Mouse (Mus musculus) urinary bladder, postnatal 10 days (tissue): ENCODE results near the gene Sepsecs.

Source experiments
- DNase-seq: peaks from one replicate; pipeline ENCODE4 v3.0.0; 2022; ENCODE audit warnings: low spot score

Sepsecs gene

GRCm38 (mm10) chr5:52643947-52644840 is 25.3 kb downstream of the Sepsecs start:
- no peak for DNase-seq

GRCm38 (mm10) chr5:52641736-52642135 is 27.8 kb downstream of the Sepsecs start:
- no peak for DNase-seq

- no peak for DNase-seq
Measured at GRCm38 (mm10) chr5:52638916-52639315, 30.6 kb downstream of the Sepsecs start.

DNA sequence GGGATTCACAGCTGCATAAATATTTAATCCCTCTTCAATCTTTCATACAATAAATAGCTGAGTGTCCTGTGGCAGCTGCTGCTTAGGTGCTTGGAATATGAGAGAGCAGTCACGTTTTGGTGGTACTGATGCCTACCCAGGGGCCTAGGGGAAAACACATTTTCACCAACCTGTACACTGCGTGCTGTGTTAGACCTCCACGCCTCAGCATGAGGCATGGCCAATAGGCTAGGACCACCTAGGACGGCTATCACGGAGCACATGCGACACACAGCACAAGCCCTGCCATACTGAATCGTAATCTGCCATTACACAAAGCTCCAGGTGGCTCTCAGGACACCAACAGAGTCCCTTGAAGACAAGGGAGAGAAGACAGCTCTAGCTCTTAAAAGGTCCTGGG is 31.5 kb downstream of the Sepsecs start:
- no peak for DNase-seq

DNA sequence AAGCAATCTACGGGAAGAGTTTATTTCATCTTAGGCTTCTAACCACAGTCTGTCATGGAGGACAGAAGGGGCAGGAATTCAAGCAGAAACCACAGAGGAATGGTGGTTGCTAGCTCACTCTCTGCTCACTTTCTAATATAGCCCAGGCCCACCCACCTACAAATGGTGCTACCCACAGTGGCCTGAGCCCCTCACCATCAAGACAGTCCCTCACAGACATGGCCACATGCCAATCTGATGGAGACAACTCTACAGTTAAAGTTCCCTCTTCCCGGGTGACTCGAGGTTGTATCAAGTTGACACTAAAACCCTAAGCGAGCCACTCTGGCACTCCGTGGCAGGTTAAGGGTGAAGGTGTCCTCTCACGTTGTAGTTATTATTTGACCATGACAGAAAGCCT is 32.6 kb downstream of the Sepsecs start:
- no peak for DNase-seq

GRCm38 (mm10) chr5:52636025-52636755 is 33.3 kb downstream of the Sepsecs start:
- no peak for DNase-seq

DNA sequence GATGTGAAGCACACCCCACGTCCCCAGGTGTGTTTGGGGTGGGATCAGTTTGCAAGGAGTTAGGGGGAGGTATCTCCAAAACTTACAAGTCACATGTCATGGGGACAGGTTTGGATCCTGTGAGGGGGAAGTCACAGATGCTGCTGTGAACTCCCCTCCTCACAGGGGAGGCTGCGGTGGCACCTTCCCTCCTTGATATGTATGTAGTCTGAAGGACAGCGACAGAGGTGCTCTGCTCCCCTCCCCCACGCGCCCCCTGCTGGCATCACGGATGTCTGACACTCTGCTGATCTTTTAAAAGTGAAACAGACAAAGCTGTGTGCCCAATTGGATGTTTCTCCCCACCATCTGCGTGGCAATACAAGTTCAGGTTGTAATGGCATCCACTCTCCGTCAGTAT is 35.5 kb downstream of the Sepsecs start:
- DNase-seq: peak; percentile 36

DNA sequence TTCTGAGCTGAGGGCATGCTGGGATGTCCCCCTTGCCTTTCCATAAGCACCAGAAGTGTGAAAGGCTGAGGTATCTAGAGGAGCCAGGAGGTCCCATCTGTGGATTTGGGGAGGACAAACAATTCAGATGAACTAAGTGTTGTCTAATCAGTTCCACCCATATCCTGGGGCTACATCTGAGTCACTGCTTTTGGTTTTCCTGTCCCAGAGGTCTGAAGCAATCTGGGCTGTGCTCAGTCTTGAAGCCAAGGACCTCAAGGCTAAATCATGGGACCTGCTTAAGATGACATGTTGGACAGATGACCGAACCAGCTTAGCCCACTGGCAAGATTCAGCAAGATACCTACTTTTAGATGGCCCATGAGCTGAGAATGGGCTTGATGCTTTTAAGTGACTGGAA is 39.0 kb downstream of the Sepsecs start:
- no peak for DNase-seq

GRCm38 (mm10) chr5:52629214-52629613 is 40.3 kb downstream of the Sepsecs start:
- DNase-seq: no peak

DNA sequence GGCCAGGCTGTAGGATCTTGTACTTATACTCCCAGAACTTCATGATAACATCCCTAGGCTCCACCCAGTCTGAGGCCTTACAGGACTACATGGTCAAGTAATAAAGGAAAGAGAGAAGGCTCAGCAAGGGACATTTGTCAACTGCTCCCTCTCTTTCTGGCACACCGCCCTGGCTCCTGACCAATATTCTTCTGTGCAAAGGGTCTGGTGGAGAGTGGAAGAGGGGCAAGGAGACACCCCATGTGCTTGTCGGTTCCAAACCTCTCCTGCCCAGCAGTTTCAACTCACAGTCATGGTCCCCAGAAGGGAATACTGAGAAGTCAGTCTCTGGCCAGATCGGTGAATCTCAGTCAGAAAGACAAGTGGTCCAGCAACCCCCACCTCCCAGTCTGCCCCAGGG is 40.7 kb downstream of the Sepsecs start:
- no peak for DNase-seq

DNA sequence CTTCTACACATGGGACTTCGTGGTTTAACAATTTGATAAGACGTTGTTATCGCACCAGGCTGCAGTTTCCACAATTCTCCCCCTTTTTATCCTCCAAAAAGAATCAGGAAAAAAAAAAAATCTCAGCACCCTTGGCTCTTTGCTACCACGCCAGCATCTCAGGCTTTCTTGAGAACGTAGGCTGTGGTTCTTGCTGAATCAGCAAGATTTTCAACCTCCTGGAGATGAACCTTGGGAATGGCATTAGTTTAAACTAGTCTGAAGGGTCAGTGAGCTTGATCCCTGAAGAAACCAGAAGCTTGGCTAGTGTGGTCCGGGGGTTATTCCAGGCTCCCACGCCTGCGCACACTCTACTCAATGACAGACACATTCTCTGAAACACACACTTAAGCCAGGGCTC is 41.8 kb downstream of the Sepsecs start:
- DNase-seq: no peak

DNA sequence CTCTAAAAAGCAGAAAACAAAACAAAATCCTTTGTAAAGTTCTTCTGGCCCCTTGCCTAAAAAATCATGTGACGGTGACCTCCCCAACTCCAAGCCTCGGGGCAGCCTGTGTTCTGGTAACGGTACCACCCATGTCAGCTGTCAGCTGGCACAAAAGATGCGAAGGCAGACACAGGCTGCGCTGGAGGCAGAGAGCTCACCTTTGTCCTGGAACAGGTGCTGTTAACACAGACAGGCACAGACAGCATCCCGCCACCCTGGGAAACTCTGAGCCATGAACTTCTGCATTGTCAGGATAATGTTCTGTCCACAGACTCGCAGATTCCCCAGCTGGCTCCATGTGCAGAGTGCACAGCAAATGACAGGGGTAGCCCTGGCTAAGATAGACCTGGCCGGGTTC is 43.4 kb downstream of the Sepsecs start:
- DNase-seq: no peak

DNA sequence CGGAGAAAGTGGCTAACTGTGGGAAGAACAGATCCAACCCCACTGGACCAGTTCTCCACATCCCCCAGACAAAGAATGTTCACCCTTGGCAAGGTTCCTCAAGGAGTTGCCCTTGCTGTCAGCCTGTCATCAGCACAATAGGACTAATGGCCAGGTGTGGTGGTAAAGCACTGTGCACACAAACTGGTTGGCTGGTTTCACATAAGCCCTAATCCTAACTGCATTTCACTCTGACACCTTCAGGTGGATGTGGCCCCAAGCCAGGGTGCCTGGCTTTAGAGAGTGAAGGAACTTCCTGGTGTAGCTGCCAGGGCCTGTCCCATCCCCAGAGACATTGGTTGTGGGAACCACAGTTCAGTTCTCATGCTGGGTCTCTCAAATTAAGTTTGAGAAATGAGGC is 44.6 kb downstream of the Sepsecs start:
- DNase-seq: no peak

- DNase-seq: no peak
Measured at GRCm38 (mm10) chr5:52623099-52623498, 46.4 kb downstream of the Sepsecs start.

- no peak for DNase-seq
Measured at GRCm38 (mm10) chr5:52618348-52619270, 50.9 kb downstream of the Sepsecs start.

DNA sequence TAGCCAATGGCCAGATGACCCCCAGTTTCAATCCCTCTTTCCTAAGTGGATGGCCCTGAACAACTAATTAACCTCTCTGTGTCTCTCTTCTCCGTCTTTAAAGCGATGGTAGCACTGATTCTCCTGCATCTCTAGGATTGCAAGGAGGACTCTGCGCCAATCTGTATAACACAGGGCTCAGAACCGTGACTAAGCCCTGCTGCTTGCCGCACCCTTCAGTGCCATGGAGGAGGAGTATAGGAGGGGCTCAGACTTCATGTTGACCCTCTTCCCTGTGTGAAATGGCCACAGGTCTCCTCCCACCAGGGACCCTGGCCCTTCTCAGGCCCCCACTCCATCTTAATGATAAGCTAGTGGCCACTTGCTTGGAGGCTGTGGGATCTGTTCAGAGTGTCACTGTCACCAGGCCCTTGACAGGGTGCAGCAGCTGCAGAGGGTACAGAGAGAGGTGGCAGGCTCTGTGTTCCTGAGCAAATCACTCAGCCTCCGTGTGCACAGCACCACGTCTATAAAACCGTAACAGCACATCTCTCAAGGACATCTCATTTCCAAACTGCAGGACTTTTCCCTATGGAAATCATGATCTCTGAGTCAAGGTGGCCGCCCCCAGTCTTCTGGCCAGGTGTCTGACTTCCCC is 51.7 kb downstream of the Sepsecs start:
- DNase-seq: no peak

DNA sequence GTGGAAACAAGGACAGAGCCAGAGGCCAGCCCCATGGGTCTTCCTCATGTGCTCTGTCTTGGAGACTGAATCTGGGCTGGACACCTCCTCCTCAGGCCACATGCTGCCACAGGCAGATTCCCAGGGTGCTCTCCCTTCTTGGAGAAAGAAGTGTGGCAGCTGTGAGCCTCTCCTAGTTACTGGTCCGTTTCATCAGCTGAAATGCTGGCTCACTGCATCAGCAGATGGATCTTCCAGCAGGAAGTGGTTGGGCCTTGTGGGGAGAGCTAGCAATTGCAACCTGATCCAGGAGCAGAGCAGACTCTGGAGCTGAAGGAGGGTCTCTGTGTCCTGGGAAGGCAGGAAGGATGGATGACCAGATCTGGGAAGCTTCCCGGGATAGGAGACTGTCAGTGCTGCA is 53.0 kb downstream of the Sepsecs start:
- no peak for DNase-seq

- DNase-seq: no peak
Measured at GRCm38 (mm10) chr5:52615421-52615820, 54.1 kb downstream of the Sepsecs start.

DNA sequence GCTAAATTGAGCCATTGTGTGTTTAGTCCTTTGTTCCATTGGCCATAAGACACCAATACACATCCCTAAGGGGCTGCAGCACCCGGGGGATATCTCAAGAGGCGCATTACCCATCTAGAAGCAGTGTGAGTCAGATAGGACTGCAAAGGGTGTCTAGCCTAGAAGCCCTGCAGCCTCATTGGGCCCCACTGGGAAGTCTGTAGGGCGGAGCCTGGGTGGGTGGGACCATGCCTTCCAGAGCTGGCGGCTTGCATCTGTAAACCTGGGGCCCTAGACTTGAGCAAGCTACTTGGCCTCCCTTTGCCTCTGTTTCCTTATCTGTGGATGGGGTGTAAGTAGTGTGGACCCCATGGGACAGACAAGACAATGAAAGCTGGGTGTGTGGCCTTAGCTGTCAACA is 54.8 kb downstream of the Sepsecs start:
- no peak for DNase-seq

GRCm38 (mm10) chr5:52612776-52613175 is 56.7 kb downstream of the Sepsecs start:
- DNase-seq: no peak

DNA sequence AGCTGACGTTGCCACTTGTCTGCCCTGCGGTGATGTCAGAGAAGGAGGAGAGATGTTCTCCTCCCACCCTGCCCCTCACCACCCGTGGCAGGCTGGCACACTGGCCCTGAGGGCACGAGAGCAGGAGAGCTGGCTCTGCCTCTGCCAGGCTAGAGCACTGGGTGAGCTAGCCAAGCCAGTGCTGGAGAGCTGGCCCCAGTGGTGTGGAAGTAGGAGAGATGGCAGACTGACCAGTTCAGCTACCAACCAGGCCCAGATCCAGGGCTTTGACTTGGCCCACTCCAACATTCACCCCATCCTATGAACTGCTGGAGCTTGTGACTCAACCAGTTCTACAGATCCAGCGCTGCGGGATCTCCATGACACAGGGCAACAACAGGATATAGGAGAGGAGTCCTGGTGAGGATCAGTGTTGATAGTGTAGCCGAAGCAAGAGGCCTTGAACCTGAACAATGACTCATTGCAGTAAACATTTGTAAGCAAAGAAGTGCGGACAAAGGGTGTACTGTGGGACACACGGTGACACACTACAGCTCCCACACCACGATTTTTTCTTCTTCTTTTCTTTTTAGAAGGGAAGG is 58.1 kb downstream of the Sepsecs start:
- no peak for DNase-seq
